Mouse (Mus musculus): ENCODE data around the gene Pes1. TPM values are rescaled to one million over a fixed set of nuclear protein-coding genes. Genes with fewer than 3 reads are reported as not detected.
"Not testable (repeated sequence)": the region's sequence is repeated elsewhere in the genome, so short reads cannot be mapped to it uniquely, and the experiment has no call there.

Gene Pes1
- polyA plus RNA-seq, 1 experiment from 2014 or later: 41.8 TPM

- H3K4me3 ChIP-seq (ENCODE audit: low read depth, low read length): no peak overlapping the region
Measured at GRCm38 (mm10) chr11:3933756-3934285, 30.0 kb upstream of the Pes1 start.

GRCm38 (mm10) chr11:3935135-3935534, 28.6 kb upstream of the Pes1 start:
- no peak for TF ChIP-seq CTCF (IDR thresholded peaks at IDR 0.05; ENCODE audit: low read depth)
- no peak for TF ChIP-seq EP300 (optimal IDR thresholded peaks at IDR 0.05)
- no peaks in the 10 kb centered on the region for H3K36me3 ChIP-seq (ENCODE audit: control insufficient read depth, insufficient read depth, low read length)
- no peak overlapping the region for H3K27ac ChIP-seq (replicated peaks)
- WGBS: 72% methylated on average over 4 of the region's 4 CpGs
- ATAC-seq (ENCODE audit: low FRiP score, low TSS enrichment) (no peak), DNase-seq (ENCODE audit: low spot score) (no peak)
- no peaks in the 10 kb centered on the region for H3K4me1 ChIP-seq (replicated peaks; ENCODE audit: control insufficient read depth, insufficient read depth)
- no peak overlapping the region for H3K4me2 ChIP-seq (replicated peaks; ENCODE audit: low read depth)
- no peaks in the 10 kb centered on the region for H3K27me3 ChIP-seq (ENCODE audit: control insufficient read depth, insufficient read depth, low read length)
- H3K9ac ChIP-seq (ENCODE audit: low read length): no peak overlapping the region
- no peak overlapping the region for H3K4me3 ChIP-seq (ENCODE audit: low read depth, low read length)
- no peaks in the 10 kb centered on the region for H3K9me3 ChIP-seq (ENCODE audit: control insufficient read depth, low read length)

More at GRCm38 (mm10) chr11:3933756-3934285, 30.0 kb upstream of the Pes1 start:
- Histone ChIP-seq H3K27me3 (ENCODE audit: control insufficient read depth, insufficient read depth, low read length) (no peaks in the 10 kb centered on the region), H3K9me3 (ENCODE audit: control insufficient read depth, low read length) (no peaks in the 10 kb centered on the region), H3K4me1 (replicated peaks; ENCODE audit: control insufficient read depth, insufficient read depth) (no peaks in the 10 kb centered on the region), H3K4me2 (replicated peaks; ENCODE audit: low read depth) (no peak overlapping the region), H3K27ac (replicated peaks) (no peak overlapping the region), H3K9ac (ENCODE audit: low read length) (no peak overlapping the region), H3K36me3 (ENCODE audit: control insufficient read depth, insufficient read depth, low read length) (no peaks in the 10 kb centered on the region)
- no peak for DNase-seq (ENCODE audit: low spot score)
- ATAC-seq (ENCODE audit: low FRiP score, low TSS enrichment): no peak
- TF ChIP-seq EP300 (optimal IDR thresholded peaks at IDR 0.05) (no peak), CTCF (IDR thresholded peaks at IDR 0.05; ENCODE audit: low read depth) (no peak)
- 84% methylated on average over 9 of the region's 9 CpGs for WGBS

GRCm38 (mm10) chr11:3936318-3936717, 27.5 kb upstream of the Pes1 start:
- ATAC-seq (ENCODE audit: low FRiP score, low TSS enrichment) (no peak), DNase-seq (ENCODE audit: low spot score) (no peak)
- Histone ChIP-seq H3K4me2 (replicated peaks; ENCODE audit: low read depth) (no peak overlapping the region), H3K36me3 (ENCODE audit: control insufficient read depth, insufficient read depth, low read length) (no peaks in the 10 kb centered on the region), H3K9me3 (ENCODE audit: control insufficient read depth, low read length) (no peaks in the 10 kb centered on the region), H3K4me3 (ENCODE audit: low read depth, low read length) (no peak overlapping the region), H3K4me1 (replicated peaks; ENCODE audit: control insufficient read depth, insufficient read depth) (no peaks in the 10 kb centered on the region), H3K27ac (replicated peaks) (no peak overlapping the region), H3K9ac (ENCODE audit: low read length) (no peak overlapping the region), H3K27me3 (ENCODE audit: control insufficient read depth, insufficient read depth, low read length) (no peaks in the 10 kb centered on the region)
- WGBS: 91% methylated on average over 3 of the region's 3 CpGs
- no peak for TF ChIP-seq CTCF (IDR thresholded peaks at IDR 0.05; ENCODE audit: low read depth)
- TF ChIP-seq EP300 (optimal IDR thresholded peaks at IDR 0.05): no peak

GRCm38 (mm10) chr11:3937321-3937874, 26.4 kb upstream of the Pes1 start:
- TF ChIP-seq EP300 (optimal IDR thresholded peaks at IDR 0.05) (no peak), CTCF (IDR thresholded peaks at IDR 0.05; ENCODE audit: low read depth) (no peak)
- 71% methylated on average over 13 of the region's 13 CpGs for WGBS
- H3K9ac ChIP-seq (ENCODE audit: low read length): no peak overlapping the region
- H3K4me2 ChIP-seq (replicated peaks; ENCODE audit: low read depth): no peak overlapping the region
- no peaks in the 10 kb centered on the region for H3K36me3 ChIP-seq (ENCODE audit: control insufficient read depth, insufficient read depth, low read length)
- H3K9me3 ChIP-seq (ENCODE audit: control insufficient read depth, low read length): no peaks in the 10 kb centered on the region
- H3K27me3 ChIP-seq (ENCODE audit: control insufficient read depth, insufficient read depth, low read length): no peaks in the 10 kb centered on the region
- H3K4me3 ChIP-seq (ENCODE audit: low read depth, low read length): no peak overlapping the region
- ATAC-seq (ENCODE audit: low FRiP score, low TSS enrichment) (no peak), DNase-seq (ENCODE audit: low spot score) (no peak)
- no peaks in the 10 kb centered on the region for H3K4me1 ChIP-seq (replicated peaks; ENCODE audit: control insufficient read depth, insufficient read depth)
- H3K27ac ChIP-seq (replicated peaks): no peak overlapping the region

- 85% methylated on average over 7 of the region's 7 CpGs for WGBS
- TF ChIP-seq EP300 (optimal IDR thresholded peaks at IDR 0.05): no peak
- TF ChIP-seq CTCF (IDR thresholded peaks at IDR 0.05; ENCODE audit: low read depth): no peak
Measured at GRCm38 (mm10) chr11:3941371-3941770, 22.4 kb upstream of the Pes1 start.

GRCm38 (mm10) chr11:3946386-3946785, 17.4 kb upstream of the Pes1 start:
- H3K27ac ChIP-seq (replicated peaks): no peak overlapping the region
- DNase-seq (ENCODE audit: low spot score) (no peak), ATAC-seq (ENCODE audit: low FRiP score, low TSS enrichment) (no peak)
- H3K36me3 ChIP-seq (ENCODE audit: control insufficient read depth, insufficient read depth, low read length): no peaks in the 10 kb centered on the region
- TF ChIP-seq EP300 (optimal IDR thresholded peaks at IDR 0.05): no peak
- TF ChIP-seq CTCF (IDR thresholded peaks at IDR 0.05; ENCODE audit: low read depth): no peak
- H3K4me3 ChIP-seq (ENCODE audit: low read depth, low read length): no peak overlapping the region
- no peaks in the 10 kb centered on the region for H3K9me3 ChIP-seq (ENCODE audit: control insufficient read depth, low read length)
- 30% methylated on average over 1 of the region's 1 CpGs for WGBS
- H3K4me2 ChIP-seq (replicated peaks; ENCODE audit: low read depth): no peak overlapping the region
- no peaks in the 10 kb centered on the region for H3K27me3 ChIP-seq (ENCODE audit: control insufficient read depth, insufficient read depth, low read length)
- H3K9ac ChIP-seq (ENCODE audit: low read length): no peak overlapping the region
- H3K4me1 ChIP-seq (replicated peaks; ENCODE audit: control insufficient read depth, insufficient read depth): no peaks in the 10 kb centered on the region

More at GRCm38 (mm10) chr11:3941371-3941770, 22.4 kb upstream of the Pes1 start:
- Histone ChIP-seq H3K9ac (ENCODE audit: low read length) (no peak overlapping the region), H3K27me3 (ENCODE audit: control insufficient read depth, insufficient read depth, low read length) (no peaks in the 10 kb centered on the region), H3K4me2 (replicated peaks; ENCODE audit: low read depth) (no peak overlapping the region), H3K9me3 (ENCODE audit: control insufficient read depth, low read length) (no peaks in the 10 kb centered on the region), H3K27ac (replicated peaks) (no peak overlapping the region), H3K4me3 (ENCODE audit: low read depth, low read length) (no peak overlapping the region), H3K36me3 (ENCODE audit: control insufficient read depth, insufficient read depth, low read length) (no peaks in the 10 kb centered on the region), H3K4me1 (replicated peaks; ENCODE audit: control insufficient read depth, insufficient read depth) (no peaks in the 10 kb centered on the region)
- DNase-seq (ENCODE audit: low spot score): no peak
- no peak for ATAC-seq (ENCODE audit: low FRiP score, low TSS enrichment)

- not testable (repeated sequence) for H3K4me2 ChIP-seq (replicated peaks; ENCODE audit: low read depth); H3K9me3 ChIP-seq (ENCODE audit: control insufficient read depth, low read length); H3K4me3 ChIP-seq (ENCODE audit: low read depth, low read length); H3K9ac ChIP-seq (ENCODE audit: low read length); H3K27me3 ChIP-seq (ENCODE audit: control insufficient read depth, insufficient read depth, low read length); ATAC-seq (ENCODE audit: low FRiP score, low TSS enrichment); DNase-seq (ENCODE audit: low spot score); H3K27ac ChIP-seq (replicated peaks); H3K4me1 ChIP-seq (replicated peaks; ENCODE audit: control insufficient read depth, insufficient read depth); H3K36me3 ChIP-seq (ENCODE audit: control insufficient read depth, insufficient read depth, low read length)
- 84% methylated on average over 5 of the region's 5 CpGs for WGBS
Measured at GRCm38 (mm10) chr11:3954876-3955275, 8.9 kb upstream of the Pes1 start.

- not testable (repeated sequence) for H3K4me2 ChIP-seq (replicated peaks; ENCODE audit: low read depth); H3K36me3 ChIP-seq (ENCODE audit: control insufficient read depth, insufficient read depth, low read length); H3K27me3 ChIP-seq (ENCODE audit: control insufficient read depth, insufficient read depth, low read length); DNase-seq (ENCODE audit: low spot score); H3K9ac ChIP-seq (ENCODE audit: low read length); ATAC-seq (ENCODE audit: low FRiP score, low TSS enrichment); H3K9me3 ChIP-seq (ENCODE audit: control insufficient read depth, low read length); H3K4me1 ChIP-seq (replicated peaks; ENCODE audit: control insufficient read depth, insufficient read depth); H3K4me3 ChIP-seq (ENCODE audit: low read depth, low read length); H3K27ac ChIP-seq (replicated peaks)
- WGBS: 77% methylated on average over 4 of the region's 4 CpGs
Measured at GRCm38 (mm10) chr11:3955371-3955770, 8.4 kb upstream of the Pes1 start.
